Mouse (Mus musculus) liver, embryonic 15.5 days (tissue): ENCODE data around the gene Nfkb2. TPM values are rescaled to one million over a fixed set of nuclear protein-coding genes. Genes with fewer than 3 reads are reported as not detected.

Source experiments
- ATAC-seq: fragments of 200-750 bp; cut with Nextera tagmentation; 2 replicates; pipeline ENCODE4 v1.8.0; 2017; ENCODE audit warnings: moderate number of reproducible peaks, mild to moderate bottlenecking, moderate library complexity; ENCODE audit not compliant: insufficient read depth
- H3K27ac ChIP-seq: fragments of 300-500 bp; sonication (generic); replicated peaks from 2 replicates; pipeline ENCODE4 v1.5.1; 2015; ENCODE audit warnings: mild to moderate bottlenecking, inconsistent platforms
- H3K27me3 ChIP-seq: fragments of 300-500 bp; sonication (generic); 2 replicates; pipeline ENCODE4 v1.6.1; 2015; ENCODE audit warnings: mild to moderate bottlenecking, inconsistent platforms
- H3K36me3 ChIP-seq: fragments of 300-500 bp; sonication (generic); replicated peaks from 2 replicates; pipeline ENCODE4 v1.6.1; 2015; ENCODE audit warnings: moderate library complexity, mild to moderate bottlenecking, inconsistent platforms
- H3K4me1 ChIP-seq: fragments of 300-500 bp; sonication (generic); replicated peaks from 2 replicates; pipeline ENCODE4 v1.6.1; 2015; ENCODE audit warnings: inconsistent platforms
- H3K4me2 ChIP-seq: fragments of 300-500 bp; sonication (generic); 2 replicates; pipeline ENCODE4 v1.6.1; 2015; ENCODE audit warnings: moderate library complexity, mild to moderate bottlenecking, inconsistent platforms
- H3K4me3 ChIP-seq: fragments of 300-500 bp; sonication (generic); replicated peaks from 2 replicates; pipeline ENCODE4 v1.5.1; 2015; ENCODE audit warnings: mild to moderate bottlenecking, inconsistent platforms
- H3K9ac ChIP-seq: fragments of 300-500 bp; sonication (generic); 2 replicates; pipeline ENCODE4 v1.6.1; 2015; ENCODE audit warnings: moderate library complexity, mild to moderate bottlenecking, inconsistent platforms
- H3K9me3 ChIP-seq: fragments of 300-500 bp; sonication (generic); replicated peaks from 2 replicates; pipeline ENCODE4 v1.6.1; 2016; ENCODE audit warnings: inconsistent platforms
- WGBS: fragments of 180-500 bp; shearing (Covaris S2); methylation state at CpG from one replicate; pipeline ENCODE4 v1.1.7; 2015; ENCODE audit warnings: mixed read lengths; ENCODE audit not compliant: insufficient replicate concordance; 5-methylcytosine and 5-hydroxymethylcytosine counted together
- polyA plus RNA-seq: library from polyadenylated mRNA; unstranded; fragments of >200 nt; fragmentation: Nextera tagmentation; extraction: Ambion mirVana; gene quantifications from 2 replicates; pipeline ENCODE4 v1.2.1, GENCODE M21; 2015

The Nfkb2 gene
- polyA plus RNA-seq: 4.0 and 4.2 TPM in 2 replicates

DNA sequence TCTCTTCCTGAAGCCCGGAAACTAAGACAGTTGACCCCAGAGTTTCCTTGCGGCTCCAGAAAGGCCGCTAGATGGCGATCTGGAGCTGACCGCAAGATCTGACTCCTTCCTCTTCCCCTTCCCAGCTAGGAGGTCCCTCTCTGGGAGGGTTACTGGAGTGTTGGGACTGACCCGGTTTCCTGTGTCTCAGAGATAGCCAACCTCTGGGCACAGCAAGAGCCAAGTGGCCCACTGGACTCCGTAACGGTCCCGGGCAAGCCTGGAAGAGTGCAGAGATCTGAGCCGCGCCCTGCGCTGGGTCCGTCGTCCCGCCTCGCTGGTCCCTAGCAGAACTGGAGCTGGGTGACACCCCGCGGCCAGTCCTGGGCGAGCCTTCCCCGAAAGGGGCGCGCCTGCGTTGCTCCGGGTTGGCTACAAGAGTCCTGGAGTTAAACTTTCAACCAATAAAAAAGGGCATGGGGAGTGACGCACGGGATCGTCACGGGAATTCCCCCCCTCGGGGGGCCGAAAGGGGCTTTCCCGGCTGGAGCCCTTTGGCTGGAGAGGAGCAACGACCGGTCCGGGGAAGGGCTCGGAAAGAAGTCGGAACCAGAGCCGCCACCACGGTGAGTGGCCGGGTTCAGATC is at the start of gene Nfkb2:
Gene Nfkb2, plus strand, starts transcription at position 105 of the 626 bp plus-strand sequence.
- WGBS: under 1% methylated on average over 39 of the region's 39 CpGs
- Histone ChIP-seq H3K36me3 (0 out of 2 replicates have a peak, but pooled peaks cover under 1% of the 10 kb centered on the region), H3K27ac (peak within 1 kb of the TSS; percentile 85), H3K4me3 (peak within 1 kb of the TSS; percentile 77), H3K9ac (peak within 1 kb of the TSS; percentile 78), H3K9me3 (no peaks in the 10 kb centered on the region), H3K4me2 (peak within 1 kb of the TSS; percentile 97), H3K4me1 (peaks cover 42% of the 10 kb centered on the region), H3K27me3 (peaks cover 36% of the 10 kb centered on the region; the same call in 1 of the 2 replicates)
- ATAC-seq: peak; percentile 87

DNA sequence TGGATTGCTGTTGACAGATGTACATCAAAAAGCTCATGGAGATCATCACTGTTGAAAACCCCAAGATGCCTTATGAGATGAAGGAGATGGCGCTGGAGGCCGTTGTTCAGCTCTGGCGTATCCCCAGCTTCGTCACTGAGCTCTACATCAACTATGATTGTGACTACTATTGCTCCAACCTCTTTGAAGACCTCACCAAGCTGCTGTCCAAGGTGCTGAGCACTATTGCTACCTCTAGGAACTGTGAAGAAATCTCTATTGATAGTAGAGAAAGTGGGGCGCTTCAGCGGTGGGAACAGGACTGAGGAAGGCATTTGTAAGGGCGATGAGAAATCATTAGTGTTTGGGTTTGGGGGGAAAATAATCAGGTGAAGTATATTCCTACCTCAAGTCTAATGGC is 39.4 kb upstream of the Nfkb2 start:
- H3K4me2 ChIP-seq: no peak overlapping the region
- WGBS: 84% methylated on average over 7 of the region's 7 CpGs
- H3K27me3 ChIP-seq: no peaks in the 10 kb centered on the region
- no peak overlapping the region for H3K4me3 ChIP-seq
- H3K4me1 ChIP-seq: no peaks in the 10 kb centered on the region
- H3K9ac ChIP-seq: no peak overlapping the region
- ATAC-seq: no peak
- no peaks in the 10 kb centered on the region for H3K9me3 ChIP-seq
- H3K27ac ChIP-seq: no peak overlapping the region
- peaks cover 97% of the 10 kb centered on the region for H3K36me3 ChIP-seq

DNA sequence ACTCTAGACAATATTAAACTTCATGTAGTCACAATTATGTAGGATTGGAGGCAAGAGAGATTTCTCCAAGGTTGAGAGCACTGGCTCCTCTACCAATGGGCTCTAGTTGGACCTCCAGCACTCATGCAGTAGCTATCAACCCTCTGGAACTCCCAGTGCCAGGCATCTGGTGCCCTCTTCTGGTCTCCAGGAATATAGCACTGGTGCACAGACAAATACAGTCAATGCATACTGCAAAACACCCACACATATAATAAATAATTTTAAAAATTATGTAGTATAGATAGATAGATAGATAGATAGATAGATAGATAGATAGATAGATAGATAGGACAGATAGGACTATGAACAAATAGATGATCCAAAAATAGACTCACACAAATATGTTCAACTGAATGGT is 28.8 kb upstream of the Nfkb2 start:
- no peaks in the 10 kb centered on the region for H3K9me3 ChIP-seq
- H3K27ac ChIP-seq: no peak overlapping the region
- no peaks in the 10 kb centered on the region for H3K4me1 ChIP-seq
- H3K9ac ChIP-seq: no peak overlapping the region
- no peak for ATAC-seq
- H3K27me3 ChIP-seq: no peaks in the 10 kb centered on the region
- no peak overlapping the region for H3K4me3 ChIP-seq
- peaks cover 55% of the 10 kb centered on the region for H3K36me3 ChIP-seq
- H3K4me2 ChIP-seq: no peak overlapping the region

DNA sequence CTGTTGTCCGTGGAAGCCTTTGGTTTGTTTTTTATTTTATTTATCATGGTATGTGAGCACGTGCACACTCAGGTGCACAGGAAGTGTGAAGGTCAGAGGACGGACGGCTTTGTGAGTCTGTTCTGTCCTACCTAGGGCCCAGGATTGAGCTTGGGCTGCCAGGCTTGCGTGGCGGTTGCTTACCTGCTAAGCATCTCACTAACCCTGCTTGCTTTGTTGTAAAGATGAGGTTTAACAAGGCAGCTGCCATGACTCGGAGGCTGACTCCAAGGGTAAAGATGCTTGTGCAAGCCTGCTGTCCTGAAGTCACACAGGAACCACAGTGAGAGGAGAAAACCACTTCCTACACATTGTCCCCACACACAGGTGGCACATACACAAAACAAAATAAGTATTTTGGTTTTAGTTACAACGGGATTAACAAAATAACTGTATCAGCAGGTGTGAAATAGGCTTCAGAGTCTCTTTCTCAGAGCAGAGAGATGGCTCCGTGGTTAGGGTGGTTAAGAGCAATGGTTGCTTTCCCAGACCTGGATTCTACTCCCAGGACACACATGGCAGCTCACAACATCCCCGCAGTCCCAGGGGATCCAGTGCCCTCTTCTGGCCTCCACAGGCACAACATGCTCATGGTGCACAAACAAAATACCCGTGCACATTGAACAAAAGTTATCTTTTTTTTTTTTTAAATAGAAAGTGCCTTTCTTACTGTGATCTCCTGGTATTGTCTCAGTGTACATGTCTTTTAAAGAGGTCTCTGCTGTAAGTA is 21.9 kb upstream of the Nfkb2 start:
- Histone ChIP-seq H3K36me3 (peaks cover 71% of the 10 kb centered on the region), H3K9me3 (no peaks in the 10 kb centered on the region), H3K27ac (no peak overlapping the region), H3K4me1 (no peaks in the 10 kb centered on the region), H3K4me2 (no peak overlapping the region), H3K27me3 (no peaks in the 10 kb centered on the region), H3K9ac (no peak overlapping the region), H3K4me3 (no peak overlapping the region)
- 87% methylated on average over 11 of the region's 11 CpGs for WGBS
- ATAC-seq: no peak

DNA sequence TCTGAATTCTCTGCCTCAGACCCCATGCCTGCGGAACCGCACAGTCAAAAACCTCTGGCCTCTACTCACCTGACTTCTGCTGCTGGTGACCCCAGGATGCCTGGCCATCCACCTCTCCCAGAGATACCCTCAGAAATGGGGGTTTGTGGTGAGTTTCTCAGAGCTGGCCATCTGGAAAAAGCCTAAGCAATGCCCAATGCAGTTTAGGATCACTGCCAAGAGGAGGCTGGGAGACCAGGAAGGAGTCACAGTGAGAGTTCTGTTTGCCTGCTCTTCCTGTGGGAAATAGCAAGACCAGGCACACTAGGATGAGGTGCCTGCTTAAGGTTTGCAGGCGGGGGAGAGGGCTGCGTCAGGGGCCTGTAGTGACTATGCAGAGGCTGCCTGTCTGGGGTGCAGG is 19.4 kb upstream of the Nfkb2 start:
- no peaks in the 10 kb centered on the region for H3K27me3 ChIP-seq
- H3K4me2 ChIP-seq: no peak overlapping the region
- peaks cover 66% of the 10 kb centered on the region for H3K36me3 ChIP-seq
- no peak overlapping the region for H3K4me3 ChIP-seq
- ATAC-seq: no peak
- no peaks in the 10 kb centered on the region for H3K9me3 ChIP-seq
- no peaks in the 10 kb centered on the region for H3K4me1 ChIP-seq
- WGBS: 87% methylated on average over 4 of the region's 4 CpGs
- no peak overlapping the region for H3K9ac ChIP-seq
- H3K27ac ChIP-seq: no peak overlapping the region

DNA sequence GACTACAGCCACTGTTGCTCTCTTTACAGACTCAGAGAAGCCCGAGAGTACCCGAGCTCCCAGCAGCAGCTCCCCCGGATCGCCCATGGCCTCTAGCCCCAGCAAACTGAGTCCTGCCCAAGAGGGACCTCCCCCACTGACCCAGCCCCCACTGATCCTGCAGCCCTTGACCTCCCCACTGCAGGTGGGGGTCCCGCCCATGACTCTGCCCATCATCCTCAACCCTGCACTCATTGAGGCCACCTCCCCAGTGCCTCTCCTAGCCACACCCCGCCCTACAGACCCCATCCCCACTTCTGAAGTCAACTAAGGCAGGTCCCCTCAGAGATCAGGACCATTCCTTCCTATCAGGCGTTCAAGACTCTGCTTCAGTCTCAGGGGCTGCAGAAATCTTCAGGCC is 18.5 kb upstream of the Nfkb2 start:
- Histone ChIP-seq H3K27ac (no peak overlapping the region), H3K36me3 (peaks cover 57% of the 10 kb centered on the region), H3K4me3 (no peak overlapping the region), H3K4me2 (no peak overlapping the region), H3K4me1 (no peaks in the 10 kb centered on the region), H3K9me3 (no peaks in the 10 kb centered on the region), H3K27me3 (no peaks in the 10 kb centered on the region), H3K9ac (no peak overlapping the region)
- WGBS: 68% methylated on average over 7 of the region's 7 CpGs
- no peak for ATAC-seq

DNA sequence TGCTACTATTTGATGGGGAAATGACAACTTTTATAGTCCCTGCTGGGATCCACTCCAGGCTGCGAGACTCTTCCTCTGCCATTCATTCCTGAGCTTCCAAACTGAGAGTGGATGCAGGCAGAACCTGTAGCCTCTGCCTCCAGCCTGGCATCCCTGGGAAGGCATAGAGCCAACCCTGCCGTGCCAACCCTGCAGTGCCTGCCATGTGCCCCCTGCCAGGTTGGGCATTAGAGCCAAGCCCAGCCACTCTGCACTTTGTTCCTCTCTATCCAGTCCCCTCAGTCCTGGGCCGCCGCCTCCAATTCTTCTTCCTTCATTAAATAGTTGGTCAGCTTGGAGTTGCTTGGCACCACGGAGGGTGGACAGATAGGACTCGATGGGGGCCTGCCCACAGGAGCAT is 18.1 kb upstream of the Nfkb2 start:
- Histone ChIP-seq H3K4me1 (no peaks in the 10 kb centered on the region), H3K9ac (no peak overlapping the region), H3K27me3 (no peaks in the 10 kb centered on the region), H3K4me3 (no peak overlapping the region), H3K27ac (no peak overlapping the region), H3K36me3 (peaks cover 53% of the 10 kb centered on the region), H3K9me3 (no peaks in the 10 kb centered on the region), H3K4me2 (no peak overlapping the region)
- no peak for ATAC-seq
- WGBS: 81% methylated on average over 6 of the region's 6 CpGs

DNA sequence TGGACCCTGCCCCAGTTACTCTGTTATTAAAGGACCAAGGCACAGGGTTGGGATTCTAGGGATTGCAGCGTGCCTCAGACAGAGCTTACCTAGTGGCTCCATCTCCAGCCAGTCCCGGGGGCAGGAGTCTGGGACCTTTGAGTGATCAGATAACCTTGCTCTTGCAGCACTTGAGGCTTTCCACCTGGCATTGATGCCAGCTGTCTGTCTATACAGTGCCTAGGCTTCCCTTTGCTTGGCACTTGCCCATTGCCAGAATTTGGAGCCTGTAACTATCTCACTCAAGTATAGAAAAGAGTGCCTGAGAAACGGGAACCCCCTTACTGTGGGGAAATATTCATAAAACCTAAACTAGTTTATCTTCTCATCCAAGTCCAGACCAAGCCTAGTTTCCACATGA is 17.2 kb upstream of the Nfkb2 start:
- Histone ChIP-seq H3K9ac (no peak overlapping the region), H3K27me3 (0 out of 2 replicates have a peak, but pooled peaks cover 5% of the 10 kb centered on the region), H3K36me3 (peaks cover 44% of the 10 kb centered on the region), H3K9me3 (no peaks in the 10 kb centered on the region), H3K4me2 (no peak overlapping the region), H3K27ac (no peak overlapping the region), H3K4me1 (no peaks in the 10 kb centered on the region), H3K4me3 (no peak overlapping the region)
- WGBS: 61% methylated on average over 3 of the region's 3 CpGs
- ATAC-seq: no peak

DNA sequence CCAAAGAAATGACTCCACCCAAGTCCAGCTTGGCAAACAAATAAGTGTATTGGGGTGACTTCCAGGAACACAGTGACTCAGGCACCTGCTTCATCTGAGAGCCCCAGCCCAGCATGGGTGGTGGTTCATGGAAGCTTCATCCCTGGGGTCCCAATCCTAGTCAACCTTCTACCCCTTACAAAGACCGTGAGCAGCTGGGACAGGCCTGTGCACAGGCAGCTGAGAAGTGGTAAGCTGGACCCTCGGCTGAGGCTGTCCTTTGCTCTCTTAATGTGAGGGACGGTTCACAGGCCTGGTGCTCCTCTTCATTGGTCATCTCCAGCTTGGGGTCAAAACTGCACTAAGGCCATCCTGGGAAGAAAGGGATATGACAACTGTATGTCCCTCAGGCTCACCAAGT is 16.6 kb upstream of the Nfkb2 start:
- Histone ChIP-seq H3K4me1 (no peaks in the 10 kb centered on the region), H3K9me3 (no peaks in the 10 kb centered on the region), H3K4me2 (no peak overlapping the region), H3K27ac (no peak overlapping the region), H3K27me3 (peaks cover 9% of the 10 kb centered on the region), H3K36me3 (peaks cover 38% of the 10 kb centered on the region), H3K9ac (no peak overlapping the region), H3K4me3 (no peak overlapping the region)
- whole genome bisulfite sequencing: 70% methylated on average over 3 of the region's 3 CpGs
- ATAC-seq: no peak

DNA sequence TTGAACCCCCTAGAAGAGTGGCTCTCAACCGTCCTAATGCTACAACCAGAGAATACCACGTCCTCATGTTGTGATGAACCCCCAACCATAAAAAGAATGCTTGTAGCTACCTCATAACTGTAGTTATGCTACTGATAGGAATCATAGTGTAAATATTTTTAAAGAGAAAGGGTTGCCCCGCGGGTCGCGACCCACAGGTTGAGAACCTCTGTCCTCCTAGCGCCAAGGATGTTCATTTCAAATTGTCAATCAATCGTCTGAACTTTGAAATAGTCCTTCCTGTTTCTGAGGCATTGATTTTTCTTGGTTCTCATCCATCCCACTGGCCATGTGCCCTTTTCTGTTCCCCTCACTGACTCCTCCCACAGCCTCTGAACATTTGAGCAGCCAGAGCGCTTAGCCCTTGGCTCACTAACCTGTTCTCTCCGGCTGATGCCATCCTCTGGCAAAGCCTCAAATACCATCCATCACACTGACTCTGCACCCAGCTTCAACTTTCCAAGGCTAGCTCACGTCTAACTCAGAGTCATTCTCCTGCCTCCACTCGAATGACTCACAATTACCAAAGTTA is 13.5 kb upstream of the Nfkb2 start:
- Histone ChIP-seq H3K27me3 (peaks cover 20% of the 10 kb centered on the region), H3K27ac (no peak overlapping the region), H3K4me2 (no peak overlapping the region), H3K9ac (no peak overlapping the region), H3K4me3 (no peak overlapping the region), H3K36me3 (peaks cover 10% of the 10 kb centered on the region; the same call in 1 of the 2 replicates), H3K9me3 (no peaks in the 10 kb centered on the region), H3K4me1 (no peaks in the 10 kb centered on the region)
- no peak for ATAC-seq
- 52% methylated on average over 12 of the region's 12 CpGs for WGBS

DNA sequence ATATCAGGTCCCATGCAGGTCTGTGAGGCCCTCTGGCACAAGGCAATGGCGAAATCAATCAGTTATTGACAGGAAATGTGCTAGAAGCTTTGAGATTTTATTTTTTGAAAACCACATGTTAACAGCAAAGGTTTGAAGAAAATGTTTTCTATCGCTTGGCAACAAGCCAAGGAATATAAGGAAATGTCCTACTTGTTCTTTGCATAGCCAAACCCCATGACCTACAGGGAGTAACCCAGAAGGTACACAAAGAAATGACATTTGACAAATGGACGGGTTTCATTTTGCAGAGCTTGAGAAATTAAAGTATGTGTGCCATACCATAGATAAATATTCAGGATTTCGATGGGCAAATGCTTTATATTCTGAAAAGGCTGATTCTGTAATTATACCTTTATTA is 7.2 kb upstream of the Nfkb2 start:
- H3K4me3 ChIP-seq: no peak overlapping the region
- ATAC-seq: no peak
- H3K36me3 ChIP-seq: no peaks in the 10 kb centered on the region
- no peak overlapping the region for H3K4me2 ChIP-seq
- H3K4me1 ChIP-seq: no peaks in the 10 kb centered on the region
- no peak overlapping the region for H3K27ac ChIP-seq
- no peaks in the 10 kb centered on the region for H3K9me3 ChIP-seq
- no peak overlapping the region for H3K9ac ChIP-seq
- 51% methylated on average over 4 of the region's 4 CpGs for WGBS
- H3K27me3 ChIP-seq: peaks cover 39% of the 10 kb centered on the region
